Mouse (Mus musculus): Measurements from ENCODE around the gene Dbp.

GRCm38 (mm10) chr7:45703521-45704033 is 1.3 kb upstream of the Dbp start:
- no peak for TF ChIP-seq CTCF (IDR thresholded peaks at IDR 0.05; ENCODE audit: low read depth, low read length)
- TF ChIP-seq POLR2A (IDR thresholded peaks at IDR 0.05; ENCODE audit: borderline replicate concordance, low read depth, low read length), result no peak
